Mouse (Mus musculus) kidney, adult 8-10 months (tissue): ENCODE data around the gene Pafah1b3.
"Not testable (repeated sequence)": the region's sequence is repeated elsewhere in the genome, so short reads cannot be mapped to it uniquely, and the experiment has no call there.

ENCODE experiments used
- DNase-seq, 2 experiments: peaks; one replicate each; pipeline ENCODE4 v3.0.0; 2022

Pafah1b3 gene

DNA sequence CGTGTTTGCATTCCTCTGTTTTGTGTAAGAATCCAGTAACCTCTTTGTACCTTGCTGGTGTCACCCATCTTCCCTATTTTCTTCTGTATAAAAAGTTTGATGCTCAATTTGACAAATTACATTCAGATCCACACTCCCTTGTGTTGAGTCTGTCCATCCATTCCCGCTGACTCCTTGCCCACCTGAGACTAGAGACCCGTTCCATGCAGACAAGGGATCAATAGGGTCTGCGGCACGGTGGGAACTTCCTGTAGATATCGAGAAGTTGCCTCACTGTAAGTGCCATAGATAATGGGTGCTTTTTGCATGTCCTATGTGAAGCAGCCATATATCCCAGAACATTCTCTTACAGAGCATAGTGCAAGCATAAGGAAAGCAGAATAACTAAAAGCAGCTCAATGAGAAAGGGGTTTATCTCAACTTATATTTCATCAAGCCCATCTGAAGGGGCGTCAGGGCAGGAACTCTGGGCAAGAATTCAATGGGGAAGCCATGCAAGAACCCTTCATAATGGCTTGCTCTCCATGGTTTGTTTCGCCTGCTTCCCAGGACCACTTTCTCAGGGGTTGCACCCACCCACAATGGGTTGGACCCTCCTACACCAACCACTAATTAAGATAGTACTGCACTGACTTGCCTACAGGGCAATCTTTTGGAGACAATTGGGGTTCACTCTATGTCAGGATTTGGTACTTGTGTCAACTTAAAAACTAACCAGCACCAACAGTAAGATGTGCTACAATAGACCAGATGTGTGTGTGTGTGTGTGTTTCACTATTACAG is 31.4 kb downstream of the Pafah1b3 start:
- peak in 1 of 2 experiments; percentile 6 for DNase-seq

DNA sequence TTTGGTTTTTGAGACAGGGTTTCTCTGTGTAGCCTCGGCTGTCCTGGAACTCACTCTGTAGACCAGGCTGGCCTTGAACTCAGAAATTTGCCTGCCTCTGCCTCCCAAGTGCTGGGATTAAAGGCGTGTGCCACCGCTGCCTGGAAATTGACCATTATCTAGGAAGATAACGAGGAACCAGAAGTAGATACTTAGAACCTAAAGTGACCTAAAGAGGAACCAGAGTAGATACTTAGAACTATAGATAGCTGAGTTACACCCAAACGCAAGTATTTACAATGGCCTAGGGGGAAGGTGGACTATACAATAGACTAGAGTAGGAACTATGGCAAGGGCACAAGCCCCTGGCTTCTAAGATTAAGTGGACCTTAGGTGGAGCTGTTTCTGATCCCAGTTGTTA is 32.0 kb downstream of the Pafah1b3 start:
- not testable (repeated sequence) for DNase-seq

DNA sequence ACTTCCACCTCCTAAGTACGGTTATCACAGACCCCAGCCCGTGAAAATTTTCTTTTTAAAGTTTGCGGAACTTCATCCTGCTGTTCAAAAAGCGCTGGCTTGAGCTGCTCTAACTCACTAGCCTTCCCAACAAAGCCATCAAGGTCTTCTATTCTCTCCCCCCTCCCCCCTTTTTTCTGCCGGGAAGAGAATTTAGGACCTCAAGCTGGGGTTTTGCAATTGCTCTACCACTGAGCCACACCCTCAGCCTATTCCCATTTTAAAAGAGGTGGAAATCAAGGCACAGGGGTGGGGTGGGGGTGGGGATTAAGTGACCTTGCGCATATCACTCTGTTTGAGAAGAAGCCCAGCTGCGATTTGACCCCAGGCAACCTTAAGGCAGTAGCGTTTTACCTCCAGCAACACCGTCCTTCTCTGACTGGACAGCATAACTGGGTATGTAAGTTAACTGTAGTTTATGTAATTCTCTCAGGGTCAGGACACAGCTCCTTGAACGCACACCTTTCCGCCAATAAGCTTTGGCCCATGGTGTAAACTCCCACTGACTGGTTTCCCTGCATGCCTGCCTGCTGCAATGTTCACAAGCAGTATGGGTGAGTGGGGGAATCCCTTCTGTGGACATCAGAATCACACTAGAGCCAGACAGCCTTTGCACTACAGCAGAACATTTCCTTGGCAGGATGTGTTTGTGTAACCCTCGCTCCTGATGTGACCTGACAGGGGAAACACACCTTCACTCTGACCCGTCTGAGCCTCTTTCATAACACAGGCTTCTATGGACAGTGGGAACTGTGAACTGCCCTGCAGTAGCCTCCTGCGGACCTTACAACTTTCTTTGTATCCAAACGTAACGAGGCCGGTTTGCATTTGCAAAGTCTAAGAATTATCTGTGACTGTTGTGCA is 33.6 kb downstream of the Pafah1b3 start:
- DNase-seq, result no peak

DNA sequence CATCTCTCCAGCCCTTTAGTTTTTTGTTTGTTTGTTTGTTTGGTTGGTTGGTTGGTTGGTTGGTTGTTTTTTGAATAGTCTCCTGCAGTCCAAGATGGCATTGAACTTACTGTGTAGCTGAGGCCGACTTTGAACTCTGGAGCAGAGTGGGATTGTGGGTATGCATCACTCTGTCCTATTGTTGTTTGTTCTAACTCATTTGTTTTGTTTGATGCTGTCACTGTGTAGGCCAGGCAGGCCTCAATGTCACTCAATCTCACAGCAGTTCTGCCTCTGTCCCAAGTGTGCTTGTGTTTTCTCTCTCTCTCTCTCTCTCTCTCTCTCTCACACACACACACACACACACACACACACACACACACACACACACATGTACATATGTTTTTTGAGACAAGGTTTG is 35.9 kb downstream of the Pafah1b3 start:
- no peak for DNase-seq

DNA sequence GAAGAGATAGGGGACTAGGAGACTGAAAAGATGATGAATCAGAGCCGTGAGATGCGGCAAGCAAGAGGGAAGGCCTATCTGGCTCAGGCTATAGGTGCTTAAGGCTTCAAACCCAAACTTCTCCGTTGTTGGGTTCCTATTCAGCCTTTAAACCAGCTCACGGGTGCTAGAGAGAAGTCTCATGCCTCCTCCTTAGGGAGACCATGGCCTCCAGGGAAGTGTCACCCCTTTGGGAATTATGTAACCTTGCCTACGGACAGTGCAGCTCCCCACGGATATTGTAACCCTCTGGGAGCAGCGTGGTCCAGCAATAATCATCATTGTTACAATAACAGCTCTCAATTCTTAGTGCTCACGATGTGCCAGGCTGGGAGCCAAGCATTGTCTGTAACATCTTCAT is 46.0 kb downstream of the Pafah1b3 start:
- no peak for DNase-seq

DNA sequence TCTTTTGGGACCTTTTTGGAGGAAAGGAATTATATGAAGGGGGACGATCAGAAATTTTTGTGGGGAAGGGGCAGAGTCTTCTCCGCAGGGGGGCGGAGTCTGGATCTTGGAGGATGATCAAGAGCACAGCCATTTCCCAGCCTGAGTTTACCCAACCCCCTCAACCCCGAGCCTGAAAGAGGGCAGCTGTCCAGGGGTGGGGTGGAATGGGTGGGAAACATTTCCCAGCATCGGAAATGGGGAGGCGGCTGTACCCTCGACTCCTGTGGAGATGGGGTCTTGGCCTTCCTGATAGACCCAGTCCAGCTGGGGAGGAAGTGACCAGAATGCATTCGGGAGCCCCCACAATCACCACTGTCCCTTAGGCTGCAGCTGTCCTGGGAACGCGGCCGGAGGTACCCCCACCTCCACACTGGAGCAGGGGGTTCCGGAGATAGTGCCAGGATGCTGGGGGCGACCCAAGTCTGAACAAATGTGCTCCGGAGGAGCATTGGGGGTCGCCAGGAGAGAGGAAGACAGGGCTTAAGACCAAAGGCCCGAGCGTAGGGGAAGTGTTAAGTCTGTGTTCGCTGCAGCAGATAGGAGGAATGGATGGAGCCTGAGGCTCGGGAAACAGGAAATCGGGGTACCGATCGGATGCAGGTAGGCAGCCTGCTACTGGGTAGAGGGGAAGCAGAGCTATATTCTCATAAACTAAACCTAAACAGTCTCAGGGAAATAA is 46.6 kb downstream of the Pafah1b3 start:
- DNase-seq, result peak in 1 of 2 experiments; percentile 53

DNA sequence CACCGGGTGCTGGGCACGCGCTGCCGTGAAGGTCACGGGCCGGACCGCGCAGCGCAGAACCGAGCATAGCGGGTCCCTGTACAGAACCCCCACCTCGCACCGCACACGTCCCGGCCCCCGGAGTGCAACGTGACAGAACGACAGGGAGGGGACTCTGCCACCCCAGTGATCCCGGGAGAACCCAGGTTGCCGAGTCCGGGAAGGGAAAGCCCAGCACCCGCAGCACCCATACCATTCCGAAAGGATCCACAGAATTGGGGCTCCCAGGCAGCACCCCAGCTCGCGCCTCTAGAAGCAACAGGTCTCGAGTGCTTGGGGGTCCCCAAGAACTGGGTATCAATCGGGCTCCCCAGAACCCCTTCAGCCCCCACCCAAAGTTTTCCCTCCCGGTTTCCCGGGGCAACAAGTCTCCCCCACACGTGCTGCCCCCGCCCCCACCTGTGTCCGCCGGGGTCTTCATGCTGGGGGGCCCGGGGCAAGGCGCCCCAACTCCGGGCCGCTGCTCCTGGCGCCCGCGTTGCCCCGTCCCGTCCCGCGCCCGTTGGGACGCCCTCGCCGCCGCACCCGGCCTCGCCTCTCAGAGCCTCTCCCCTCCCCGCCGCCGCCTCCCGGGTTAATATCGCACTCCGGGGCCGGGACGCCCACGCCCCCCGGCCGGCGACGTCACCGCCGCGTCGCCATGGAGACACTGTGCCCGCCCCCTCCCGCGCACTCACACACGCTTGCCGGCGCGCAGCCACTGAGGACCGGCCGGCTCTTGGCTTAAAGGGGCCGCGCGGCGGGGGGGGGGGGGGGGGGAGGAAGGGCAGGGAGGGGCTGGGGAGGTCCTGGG is 47.4 kb downstream of the Pafah1b3 start, which contains the start of gene Erf:
Gene Erf (minus strand): TSS at position 621 of the 832 bp plus-strand sequence.
- DNase-seq, result peak; percentile 93 to 95

DNA sequence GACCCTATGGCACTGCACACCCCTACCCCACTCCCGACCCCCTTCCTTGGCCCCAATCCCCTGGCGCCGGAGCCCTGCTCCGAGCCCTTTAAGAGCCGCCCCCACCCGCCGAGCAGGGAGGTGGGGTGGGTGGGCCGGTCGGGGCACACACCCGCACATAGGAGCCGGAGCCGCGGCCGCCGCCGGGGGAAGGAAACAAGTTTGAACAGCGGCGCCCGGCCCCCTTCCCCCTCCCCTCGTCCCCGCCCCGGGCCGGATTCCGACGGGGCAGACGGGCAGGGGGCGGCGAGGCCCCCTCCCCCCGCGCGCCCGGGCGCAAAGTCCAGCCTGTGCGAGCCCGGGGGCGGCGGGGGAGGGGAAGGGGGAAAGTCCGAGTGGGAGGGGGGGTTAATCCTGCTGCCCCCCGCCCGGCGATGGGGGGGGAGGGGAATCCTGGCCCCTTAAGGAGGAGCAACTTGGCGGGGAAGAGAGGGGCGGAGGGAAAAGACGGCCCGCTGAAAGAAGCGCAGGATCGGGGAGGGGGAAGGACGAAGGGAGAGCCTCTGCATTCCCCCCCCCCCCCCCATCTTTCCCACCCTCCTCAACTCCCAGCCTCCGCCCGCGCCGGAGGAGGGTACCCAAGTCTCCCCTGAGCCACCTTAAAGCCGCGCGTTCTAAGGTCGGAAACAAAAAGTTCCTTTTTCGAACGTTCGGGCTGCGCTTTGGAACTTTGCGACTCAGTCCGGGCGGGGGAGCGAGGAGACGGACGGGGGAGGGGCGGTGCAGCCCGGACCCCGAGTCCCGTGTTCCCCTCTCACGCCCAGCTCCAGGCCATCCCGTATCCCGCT is 48.3 kb downstream of the Pafah1b3 start:
- DNase-seq, result peak; percentile 75 to 80

- DNase-seq, result no peak
Measured at GRCm38 (mm10) chr7:25248846-25249313, 48.9 kb downstream of the Pafah1b3 start.

- no peak for DNase-seq
Measured at GRCm38 (mm10) chr7:25248018-25248647, 49.7 kb downstream of the Pafah1b3 start.

DNA sequence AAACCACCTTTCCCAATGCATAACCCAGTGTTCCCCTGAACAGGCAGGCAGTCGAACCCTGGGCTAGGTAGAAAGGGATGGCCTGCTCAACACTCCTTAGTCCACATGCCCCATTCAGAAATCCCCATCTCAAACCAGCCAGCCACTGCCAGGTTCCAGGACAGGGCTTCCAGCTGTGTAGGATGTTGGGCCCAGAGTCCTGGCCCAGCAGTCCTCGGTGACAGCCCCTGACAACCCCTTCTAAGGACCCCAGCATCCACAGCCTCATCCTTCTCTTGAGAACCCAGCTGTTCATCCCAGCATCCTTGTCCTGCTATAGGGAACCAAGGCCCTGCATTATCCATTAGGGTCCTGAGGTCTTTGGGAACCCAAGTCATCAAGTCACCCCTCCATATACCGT is 50.3 kb downstream of the Pafah1b3 start:
- DNase-seq, result no peak

DNA sequence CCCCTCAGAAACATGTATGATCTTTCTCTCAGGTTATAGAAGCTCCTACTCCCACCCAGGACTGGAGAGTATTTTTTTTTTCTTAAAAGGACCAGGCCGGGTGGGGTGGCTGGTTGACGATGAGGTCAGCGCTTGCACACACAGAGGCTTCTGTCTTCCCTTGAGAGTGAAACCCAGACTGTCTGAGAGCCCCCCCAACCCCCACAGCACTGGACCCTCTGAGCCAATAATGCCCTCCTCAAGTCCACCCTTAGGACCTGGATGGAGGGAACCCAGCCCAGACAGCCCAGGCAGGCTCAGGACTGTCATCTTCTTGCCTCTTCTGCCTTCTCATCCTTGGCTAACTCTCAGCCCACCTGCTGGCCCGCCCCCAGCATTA is 51.0 kb downstream of the Pafah1b3 start:
- DNase-seq, result no peak

DNA sequence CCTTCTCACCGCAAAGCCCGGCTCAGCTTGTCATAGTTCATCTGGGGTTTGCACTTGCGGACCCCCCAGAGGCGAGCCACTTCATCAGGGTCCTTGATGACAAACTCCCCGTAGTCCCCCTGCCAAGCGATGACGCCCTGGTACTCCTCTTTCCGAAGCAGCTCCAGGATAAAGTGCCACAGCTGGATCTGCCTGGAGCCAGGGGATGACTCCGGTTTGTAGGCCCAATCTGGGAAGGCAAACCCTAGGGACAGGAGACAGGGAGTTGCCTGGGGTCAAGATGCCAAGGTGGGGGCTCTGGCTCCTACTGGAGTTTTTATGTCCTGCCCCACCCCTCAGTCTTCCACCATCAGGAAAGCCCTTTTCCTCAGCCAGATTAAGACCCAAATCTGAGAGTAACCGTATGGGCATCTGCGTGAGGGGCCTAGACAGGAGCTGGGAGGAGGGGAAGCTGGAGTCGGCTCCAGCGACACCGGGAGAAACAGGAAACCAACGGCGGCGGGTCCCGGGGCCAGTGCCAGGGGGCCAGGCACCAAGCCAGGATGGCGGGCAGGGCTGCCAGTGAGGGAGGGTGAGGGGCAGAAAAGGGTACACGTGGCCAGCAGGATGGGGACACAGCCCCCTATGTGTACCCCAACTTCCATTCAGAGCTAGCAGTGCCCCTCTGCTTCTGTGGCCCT is 51.6 kb downstream of the Pafah1b3 start:
- DNase-seq, result peak in 1 of 2 experiments; percentile 55
